Mouse (Mus musculus) limb, embryonic 11.5 days (tissue): Measurements from ENCODE around the gene Plekha6. TPM values are rescaled to one million over a fixed set of nuclear protein-coding genes. Genes with fewer than 3 reads are reported as not detected.

ENCODE experiments used
- ATAC-seq: fragments of 200-750 bp; cut with Nextera tagmentation; 2 replicates; pipeline ENCODE4 v1.8.0; 2017; ENCODE audit warnings: low read depth; ENCODE audit not compliant: insufficient number of reproducible peaks, low FRiP score, low TSS enrichment
- DNase-seq: peaks from one replicate; pipeline ENCODE4 v3.0.0-alpha.2; 2015; ENCODE audit warnings: low spot score
- H3K27ac ChIP-seq: fragments of 300-500 bp; sonication (generic); replicated peaks from 2 replicates; pipeline ENCODE4 v1.5.1; 2014; ENCODE audit warnings: low read depth, mild to moderate bottlenecking, low read length
- H3K27me3 ChIP-seq: fragments of 300-500 bp; sonication (generic); 2 replicates; pipeline ENCODE4 v1.6.1; 2014; ENCODE audit warnings: mild to moderate bottlenecking, low read length, mixed read lengths; ENCODE audit not compliant: control insufficient read depth, insufficient read depth
- H3K36me3 ChIP-seq: fragments of 300-500 bp; sonication (generic); 2 replicates; pipeline ENCODE4 v1.6.1; 2014; ENCODE audit warnings: mild to moderate bottlenecking, low read length, moderate library complexity, mixed read lengths; ENCODE audit not compliant: control insufficient read depth, insufficient read depth
- H3K4me1 ChIP-seq: fragments of 300-500 bp; sonication (generic); 2 replicates; pipeline ENCODE4 v1.6.1; 2014; ENCODE audit warnings: low read length, mixed read lengths; ENCODE audit not compliant: control insufficient read depth, insufficient read depth
- H3K4me2 ChIP-seq: fragments of 300-500 bp; sonication (generic); 2 replicates; pipeline ENCODE4 v1.6.1; 2014; ENCODE audit warnings: low read depth, mild to moderate bottlenecking, moderate library complexity; ENCODE audit not compliant: severe bottlenecking
- H3K4me3 ChIP-seq: fragments of 300-500 bp; sonication (generic); 2 replicates; pipeline ENCODE4 v1.5.1; 2014; ENCODE audit warnings: low read depth, low read length
- H3K9ac ChIP-seq: fragments of 300-500 bp; sonication (generic); 2 replicates; pipeline ENCODE4 v1.6.1; 2014; ENCODE audit warnings: mild to moderate bottlenecking, low read length
- H3K9me3 ChIP-seq: fragments of 300-500 bp; sonication (generic); 2 replicates; pipeline ENCODE4 v1.6.1; 2016; ENCODE audit warnings: low read length; ENCODE audit not compliant: control insufficient read depth
- WGBS: fragments of 180-500 bp; shearing (Covaris S2); extraction: QIAGEN DNeasy Blood & Tissue Kit; methylation state at CpG from one replicate; pipeline ENCODE4 v1.1.7; 2014; 5-methylcytosine and 5-hydroxymethylcytosine counted together
- polyA plus RNA-seq: library from polyadenylated mRNA; unstranded; fragments of >200 nt; fragmentation: Nextera tagmentation; extraction: Ambion mirVana; gene quantifications from 2 replicates; pipeline ENCODE4 v1.2.1, GENCODE M21; 2014

The Plekha6 gene
- polyA plus RNA-seq, 1 experiment from 2014 or later: 0.75 TPM

DNA sequence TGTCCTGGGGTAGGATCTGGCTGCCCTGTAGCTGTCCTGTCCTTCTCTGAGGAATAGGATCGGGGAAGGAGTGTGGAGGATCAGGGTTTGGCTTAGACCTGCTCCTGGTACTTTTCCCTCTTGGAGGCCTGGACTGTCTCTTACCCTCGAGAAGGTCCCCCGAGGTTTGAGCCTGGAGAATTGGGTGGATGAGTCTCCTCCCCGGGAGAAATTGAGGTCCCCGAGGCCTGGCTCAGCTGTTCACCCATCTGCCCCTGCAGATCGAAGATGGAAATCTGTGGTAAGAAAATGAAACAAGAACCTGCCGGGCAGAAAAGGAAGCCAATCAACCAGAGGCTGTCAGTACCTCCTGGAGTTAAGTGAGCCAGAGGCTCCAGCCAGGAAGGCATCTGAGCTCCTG lies 45.5 kb downstream of the Plekha6 start:
- Histone ChIP-seq H3K4me3 (no peak overlapping the region), H3K4me1 (peaks cover 24% of the 10 kb centered on the region), H3K9ac (peak overlapping the region; percentile 34; the same call in 1 of the 2 replicates), H3K9me3 (no peaks in the 10 kb centered on the region), H3K4me2 (no peak overlapping the region), H3K27ac (no peak overlapping the region), H3K36me3 (no peaks in the 10 kb centered on the region), H3K27me3 (no peaks in the 10 kb centered on the region)
- DNase-seq (no peak), ATAC-seq (no peak)
- 54% methylated on average over 7 of the region's 7 CpGs for WGBS

DNA sequence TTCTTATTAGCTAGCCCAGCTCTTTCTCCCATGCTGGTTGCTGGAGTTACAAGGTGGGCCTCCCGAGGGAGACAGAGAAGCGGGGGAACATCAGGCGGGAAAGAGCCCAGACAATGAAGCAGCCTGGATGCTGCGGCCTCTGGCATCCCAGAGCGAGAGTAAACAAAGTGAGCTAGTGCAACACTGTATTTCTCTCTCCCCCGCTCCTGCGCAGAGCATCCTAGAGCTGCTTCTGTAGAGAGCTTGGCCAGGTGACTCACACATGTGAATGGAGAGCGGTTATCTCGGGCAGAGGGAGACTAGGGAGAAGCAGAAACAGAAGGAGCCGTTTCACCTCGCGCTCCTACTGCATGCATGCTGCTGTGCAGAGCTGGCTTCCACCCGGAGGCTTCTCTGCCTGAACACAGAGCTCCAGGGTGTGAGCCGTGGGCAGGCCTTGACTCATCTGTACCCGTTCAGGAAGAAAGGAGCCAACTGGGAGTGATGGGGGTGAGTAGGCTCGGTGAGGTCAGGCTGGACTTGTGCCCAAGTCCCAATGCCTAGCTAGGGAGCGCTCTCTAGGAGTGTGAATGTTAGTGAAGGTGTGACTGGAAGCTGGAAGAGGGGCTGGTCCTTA lies 46.0 kb downstream of the Plekha6 start:
- Histone ChIP-seq H3K9ac (peak overlapping the region; percentile 34), H3K4me1 (peaks cover 25% of the 10 kb centered on the region), H3K36me3 (no peaks in the 10 kb centered on the region), H3K9me3 (no peaks in the 10 kb centered on the region), H3K4me3 (no peak overlapping the region), H3K27ac (no peak overlapping the region), H3K27me3 (no peaks in the 10 kb centered on the region), H3K4me2 (no peak overlapping the region)
- 44% methylated on average over 17 of the region's 17 CpGs for WGBS
- no peak for ATAC-seq
- peak; percentile 36 for DNase-seq

DNA sequence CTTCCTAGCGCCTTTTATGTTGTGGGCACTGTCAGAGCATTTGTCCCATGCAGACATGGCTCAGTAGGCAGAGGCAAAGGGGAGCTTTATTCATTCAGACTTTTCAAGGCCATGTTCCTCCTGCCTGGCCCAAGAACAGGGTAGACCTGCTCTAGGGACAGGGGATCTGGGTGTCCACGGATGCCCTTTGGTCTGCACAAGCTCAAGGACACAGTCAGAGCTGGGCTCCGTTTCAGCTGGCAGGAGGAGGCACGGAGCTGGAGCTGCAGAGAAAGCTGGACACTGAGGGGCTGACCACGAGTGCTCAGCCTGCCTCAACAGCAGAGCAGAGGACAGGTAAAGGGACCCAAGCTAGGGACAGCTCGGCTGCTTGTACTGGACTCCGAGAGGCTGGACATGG lies 46.8 kb downstream of the Plekha6 start:
- ATAC-seq (no peak), DNase-seq (no peak)
- Histone ChIP-seq H3K36me3 (no peaks in the 10 kb centered on the region), H3K4me1 (peaks cover 31% of the 10 kb centered on the region), H3K27ac (no peak overlapping the region), H3K9me3 (no peaks in the 10 kb centered on the region), H3K27me3 (no peaks in the 10 kb centered on the region), H3K4me3 (no peak overlapping the region), H3K4me2 (no peak overlapping the region), H3K9ac (no peak overlapping the region)
- 83% methylated on average over 7 of the region's 7 CpGs for WGBS

DNA sequence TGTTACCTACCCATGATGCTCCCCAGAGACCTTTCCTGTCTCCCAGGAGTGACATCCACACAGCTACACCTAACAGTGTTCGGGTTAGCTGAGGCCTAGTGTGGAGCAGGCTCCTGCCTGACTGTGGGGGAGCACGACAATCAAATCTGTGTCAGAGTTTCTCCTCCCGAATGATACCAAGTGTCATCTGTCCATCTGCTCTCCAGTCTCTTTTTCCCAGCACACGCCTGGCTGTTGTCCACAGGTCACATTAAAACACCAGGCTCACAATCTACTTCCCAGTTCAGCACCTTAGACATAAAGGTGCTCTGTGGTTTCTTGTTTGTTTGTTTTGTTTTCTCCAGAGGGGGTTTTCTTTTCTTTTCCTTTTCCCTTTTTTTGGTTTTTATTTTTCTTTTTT lies 48.3 kb downstream of the Plekha6 start:
- H3K4me2 ChIP-seq: no peak overlapping the region
- H3K9ac ChIP-seq: no peak overlapping the region
- H3K4me3 ChIP-seq: no peak overlapping the region
- no peak overlapping the region for H3K27ac ChIP-seq
- H3K27me3 ChIP-seq: no peaks in the 10 kb centered on the region
- H3K9me3 ChIP-seq: no peaks in the 10 kb centered on the region
- no peak for ATAC-seq
- H3K36me3 ChIP-seq: no peaks in the 10 kb centered on the region
- H3K4me1 ChIP-seq: peaks cover 31% of the 10 kb centered on the region
- DNase-seq: no peak
- WGBS: 83% methylated on average over 4 of the region's 4 CpGs

DNA sequence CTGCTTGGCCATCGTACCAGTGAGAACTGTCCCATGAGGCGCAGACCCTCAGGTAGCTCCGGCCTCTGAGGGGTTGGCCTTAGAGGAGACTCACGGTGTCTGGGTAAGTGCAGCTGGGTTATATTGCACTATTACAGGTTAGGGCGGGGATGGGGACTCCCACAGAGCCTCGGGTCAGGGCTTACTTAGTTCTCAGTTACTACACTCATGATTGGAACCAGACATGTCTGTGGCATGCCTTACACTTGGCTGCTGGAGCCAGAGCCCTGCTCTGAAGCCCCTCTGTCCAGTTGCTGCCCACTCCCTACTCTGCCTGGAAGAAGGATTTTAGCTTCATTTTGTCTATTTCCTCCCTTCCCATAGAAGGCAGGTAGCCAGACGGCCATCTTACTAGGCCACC lies 49.1 kb downstream of the Plekha6 start:
- ATAC-seq (peak; percentile 20; the same call in 1 of the 2 replicates), DNase-seq (peak; percentile 47)
- 0 out of 2 replicates have a peak overlapping the region, but pooled peaks have one; percentile 18 for H3K27ac ChIP-seq

DNA sequence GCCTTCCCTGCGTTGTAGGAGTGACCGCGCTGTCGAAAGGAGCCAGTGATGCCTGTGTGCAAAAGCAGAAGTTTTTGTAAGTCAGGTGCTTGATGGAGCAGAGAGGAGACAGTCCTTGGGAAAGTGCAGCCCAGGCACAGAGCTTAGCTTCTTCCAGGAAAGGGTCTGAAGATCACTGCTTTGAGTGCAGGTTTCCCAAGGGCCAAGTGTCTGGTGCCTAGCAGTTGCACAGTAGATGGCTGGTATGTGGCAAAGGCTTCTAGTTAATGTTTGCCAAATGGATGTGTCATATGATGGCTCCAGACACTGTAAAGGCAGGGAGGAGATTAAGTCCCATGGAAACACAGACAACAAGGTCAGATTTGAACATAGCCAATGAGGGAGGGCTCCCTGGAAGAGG lies 49.9 kb downstream of the Plekha6 start:
- Histone ChIP-seq H3K9ac (no peak overlapping the region), H3K9me3 (no peaks in the 10 kb centered on the region), H3K4me3 (no peak overlapping the region), H3K36me3 (no peaks in the 10 kb centered on the region), H3K27me3 (no peaks in the 10 kb centered on the region), H3K4me1 (peaks cover 31% of the 10 kb centered on the region), H3K27ac (no peak overlapping the region), H3K4me2 (no peak overlapping the region)
- WGBS: 94% methylated on average over 4 of the region's 4 CpGs
- ATAC-seq (no peak), DNase-seq (no peak)

More for the DNA sequence above, 49.1 kb downstream of the Plekha6 start:
- Histone ChIP-seq H3K4me1 (peaks cover 31% of the 10 kb centered on the region), H3K4me3 (no peak overlapping the region), H3K9me3 (no peaks in the 10 kb centered on the region), H3K4me2 (no peak overlapping the region), H3K36me3 (no peaks in the 10 kb centered on the region), H3K9ac (no peak overlapping the region), H3K27me3 (no peaks in the 10 kb centered on the region)
- 28% methylated on average over 7 of the region's 7 CpGs for WGBS

DNA sequence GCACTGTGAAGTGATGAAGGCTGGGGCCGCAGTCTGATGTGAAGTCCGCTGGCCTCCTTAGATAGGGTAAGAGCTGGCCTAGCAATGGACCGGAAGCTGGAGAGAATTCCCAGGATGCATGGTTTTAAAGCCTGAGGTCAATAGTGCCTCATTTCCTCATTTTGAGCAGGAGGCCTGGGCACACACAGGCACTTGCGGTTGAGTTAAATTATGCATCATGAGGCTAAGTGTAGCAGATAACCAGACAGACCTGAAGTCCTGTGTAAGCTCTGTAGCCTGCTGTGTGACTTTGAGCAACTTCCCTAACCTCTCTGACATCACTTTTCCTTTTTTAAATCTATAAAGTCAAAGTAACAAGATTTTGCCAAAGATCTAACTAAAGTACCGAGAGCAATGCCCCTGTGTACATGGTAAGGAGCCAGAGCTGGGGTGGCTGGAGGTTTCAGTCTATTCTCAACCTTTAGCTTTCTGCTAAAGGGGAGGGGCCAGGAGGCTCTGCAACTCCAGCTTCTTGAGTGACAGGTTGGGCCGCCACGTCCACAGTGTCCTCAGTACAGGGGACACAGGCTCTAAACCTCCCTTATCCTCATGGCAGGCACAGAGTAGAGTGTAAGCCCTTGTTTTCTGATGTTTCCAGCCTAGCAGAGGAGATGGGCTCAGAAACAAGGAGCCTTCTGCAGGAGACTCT lies 50.8 kb downstream of the Plekha6 start:
- no peak overlapping the region for H3K4me2 ChIP-seq
- H3K9me3 ChIP-seq: no peaks in the 10 kb centered on the region
- 71% methylated on average over 7 of the region's 7 CpGs for WGBS
- no peaks in the 10 kb centered on the region for H3K36me3 ChIP-seq
- H3K9ac ChIP-seq: no peak overlapping the region
- H3K27me3 ChIP-seq: no peaks in the 10 kb centered on the region
- no peak for ATAC-seq
- H3K27ac ChIP-seq: no peak overlapping the region
- H3K4me3 ChIP-seq: no peak overlapping the region
- peaks cover 27% of the 10 kb centered on the region for H3K4me1 ChIP-seq
- DNase-seq: no peak

DNA sequence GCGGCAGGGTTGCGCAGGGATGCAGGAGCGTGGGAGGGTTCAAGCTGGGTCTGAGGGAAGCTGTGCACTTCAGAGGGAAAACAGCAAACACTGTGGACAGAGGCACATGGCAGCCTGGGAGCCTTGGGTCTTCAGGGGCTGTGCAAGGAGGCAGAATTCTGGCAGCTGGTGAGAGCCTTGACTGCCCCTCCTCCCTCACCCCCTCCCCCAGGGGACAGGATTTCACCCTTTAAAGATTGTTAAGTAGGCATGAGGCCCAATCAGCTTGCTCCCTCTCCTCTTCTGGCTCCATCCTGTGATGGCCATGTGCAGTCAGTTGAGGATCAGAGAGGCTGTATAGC lies 51.3 kb downstream of the Plekha6 start:
- Histone ChIP-seq H3K27ac (no peak overlapping the region), H3K27me3 (no peaks in the 10 kb centered on the region), H3K4me2 (no peak overlapping the region), H3K4me1 (peaks cover 22% of the 10 kb centered on the region), H3K9me3 (no peaks in the 10 kb centered on the region), H3K4me3 (no peak overlapping the region), H3K9ac (no peak overlapping the region), H3K36me3 (no peaks in the 10 kb centered on the region)
- peak; percentile 43 for DNase-seq
- 78% methylated on average over 3 of the region's 3 CpGs for WGBS
- no peak for ATAC-seq
